Mouse (Mus musculus): ENCODE results near the gene Mogat2.

GRCm38 (mm10) chr7:99261900-99262299, 23.5 kb upstream of the Mogat2 start:
- TF ChIP-seq CTCF (IDR thresholded peaks at IDR 0.05; ENCODE audit: insufficient read depth, low read depth, low read length) (no peak), POLR2A (IDR thresholded peaks at IDR 0.05; ENCODE audit: insufficient read depth, low read depth, low read length) (no peak)
